In the genomic region with DNA sequence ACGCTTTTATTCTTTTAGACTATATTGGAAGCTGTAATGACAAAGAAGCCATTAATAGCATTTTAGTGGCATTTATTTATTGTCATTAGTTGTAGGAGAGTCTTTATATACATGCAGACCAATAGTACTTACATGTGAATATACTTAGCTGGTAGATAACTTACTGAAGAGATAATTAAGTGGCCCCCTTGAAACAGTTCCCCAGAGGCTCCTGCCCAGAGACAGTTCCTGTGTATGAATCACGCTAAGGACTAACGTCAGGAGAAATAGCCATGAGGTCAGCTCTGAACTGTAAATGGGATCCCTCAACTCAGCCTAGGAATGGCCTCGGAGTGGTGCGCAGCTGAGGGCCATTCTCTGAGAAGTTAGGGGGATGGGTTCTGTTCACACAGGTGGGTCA, we compare ENCODE assay signal across 11 mouse cellular contexts.
"Had no signal": no experiment of that assay in that cellular context is flagged by ENCODE, and none has a peak within 500 bp of the region (broad histone marks: within the 10 kb centered on the region; RNA-seq: fewer than 3 reads in every experiment).

No protein-coding gene starts in this region.

- H3K27me3 ChIP-seq: intestine, embryonic 15.5 days had no signal

- H3K4me2 ChIP-seq: intestine, embryonic 15.5 days; midbrain, embryonic 12.5 days had no signal

- H3K9me3 ChIP-seq: intestine, embryonic 15.5 days; limb, embryonic 10.5 days; midbrain, embryonic 12.5 days had no signal

- H3K9ac ChIP-seq: intestine, embryonic 15.5 days; midbrain, embryonic 12.5 days had no signal

- DNase-seq: kidney, adult 18-20 months; kidney, postnatal 25 days; lung, adult 18-20 months; right cerebral cortex, postnatal 14 days; thymus, adult 18-20 months; thymus, postnatal 14 days had no signal

- ATAC-seq: intestine, embryonic 15.5 days; midbrain, embryonic 16.5 days had no signal

- H3K27ac ChIP-seq: left cerebral cortex, adult 2 months; limb, embryonic 10.5 days; midbrain, embryonic 12.5 days had no signal

- H3K4me3 ChIP-seq: intestine, embryonic 15.5 days; left cerebral cortex, adult 2 months; limb, embryonic 10.5 days; midbrain, embryonic 12.5 days had no signal

- H3K36me3 ChIP-seq: intestine, embryonic 15.5 days; limb, embryonic 10.5 days; midbrain, embryonic 12.5 days had no signal
